Mouse (Mus musculus) intestine, embryonic 16.5 days (tissue): ENCODE results near the gene Bach1. TPM values are rescaled to one million over a fixed set of nuclear protein-coding genes. Genes with fewer than 3 reads are reported as not detected.

Source experiments
- ATAC-seq: fragments of 200-750 bp; cut with Nextera tagmentation; 2 replicates; pipeline ENCODE4 v1.8.0; 2017; ENCODE audit warnings: moderate TSS enrichment, moderate library complexity
- H3K27ac ChIP-seq: fragments of 300-500 bp; sonication (generic); 2 replicates; pipeline ENCODE4 v1.5.1; 2014; ENCODE audit warnings: mild to moderate bottlenecking, low read length
- H3K27me3 ChIP-seq: fragments of 300-500 bp; sonication (generic); replicated peaks from 2 replicates; pipeline ENCODE4 v1.6.1; 2014; ENCODE audit warnings: low read length, control low read depth, mixed read lengths; ENCODE audit not compliant: control insufficient read depth, insufficient read depth
- H3K36me3 ChIP-seq: fragments of 300-500 bp; sonication (generic); 2 replicates; pipeline ENCODE4 v1.6.1; 2014; ENCODE audit warnings: low read length, control low read depth; ENCODE audit not compliant: control insufficient read depth, insufficient read depth
- H3K4me1 ChIP-seq: fragments of 300-500 bp; sonication (generic); 2 replicates; pipeline ENCODE4 v1.6.1; 2014; ENCODE audit warnings: low read length, control low read depth, mixed read lengths; ENCODE audit not compliant: control insufficient read depth, insufficient read depth
- H3K4me2 ChIP-seq: fragments of 300-500 bp; sonication (generic); 2 replicates; pipeline ENCODE4 v1.6.1; 2014; ENCODE audit warnings: low read depth, low read length, control low read depth
- H3K4me3 ChIP-seq: fragments of 300-500 bp; sonication (generic); 2 replicates; pipeline ENCODE4 v1.5.1; 2014; ENCODE audit warnings: mild to moderate bottlenecking, low read length
- H3K9ac ChIP-seq: fragments of 300-500 bp; sonication (generic); 2 replicates; pipeline ENCODE4 v1.6.1; 2014; ENCODE audit warnings: low read depth, low read length
- H3K9me3 ChIP-seq: fragments of 300-500 bp; sonication (generic); 2 replicates; pipeline ENCODE4 v1.6.1; 2016; ENCODE audit warnings: low read length, control low read depth; ENCODE audit not compliant: control insufficient read depth
- WGBS: fragments of 180-500 bp; shearing (Covaris S2); extraction: QIAGEN DNeasy Blood & Tissue Kit; methylation state at CpG from one replicate; pipeline ENCODE4 v1.1.7; 2014; 5-methylcytosine and 5-hydroxymethylcytosine counted together
- polyA plus RNA-seq: library from polyadenylated mRNA; unstranded; fragments of >200 nt; fragmentation: Nextera tagmentation; extraction: Ambion mirVana; gene quantifications from 2 replicates; pipeline ENCODE4 v1.2.1, GENCODE M21; 2015

Bach1 gene
- polyA plus RNA-seq, 1 experiment from 2014 or later = 16.6 TPM

DNA sequence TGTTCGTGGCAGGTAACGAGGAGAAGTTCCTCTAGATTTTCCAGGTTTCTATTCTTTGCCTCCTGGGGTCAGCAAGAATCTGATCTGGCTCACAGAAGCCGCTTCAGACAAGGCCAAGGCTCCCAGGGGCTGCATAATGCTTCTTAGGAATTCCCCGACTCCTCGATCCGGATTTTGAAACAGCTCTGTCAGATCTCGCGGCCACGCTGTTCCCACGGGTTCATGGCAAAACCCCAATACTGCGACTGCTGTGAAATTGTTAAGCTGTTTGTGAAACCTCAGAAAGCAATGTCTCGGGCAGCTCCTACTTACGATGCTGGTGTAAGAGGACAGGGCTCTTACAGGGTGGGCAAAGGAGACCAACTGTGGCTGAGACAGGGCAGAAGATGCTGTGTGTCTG lies 53.7 kb downstream of the Bach1 start:
- Histone ChIP-seq H3K4me2 (no peak overlapping the region), H3K27ac (no peak overlapping the region), H3K27me3 (no peaks in the 10 kb centered on the region), H3K4me1 (no peaks in the 10 kb centered on the region), H3K9ac (no peak overlapping the region), H3K36me3 (no peaks in the 10 kb centered on the region), H3K9me3 (0 out of 2 replicates have a peak, but pooled peaks cover 5% of the 10 kb centered on the region), H3K4me3 (no peak overlapping the region)
- 71% methylated on average over 13 of the region's 13 CpGs for WGBS
- ATAC-seq = no peak

DNA sequence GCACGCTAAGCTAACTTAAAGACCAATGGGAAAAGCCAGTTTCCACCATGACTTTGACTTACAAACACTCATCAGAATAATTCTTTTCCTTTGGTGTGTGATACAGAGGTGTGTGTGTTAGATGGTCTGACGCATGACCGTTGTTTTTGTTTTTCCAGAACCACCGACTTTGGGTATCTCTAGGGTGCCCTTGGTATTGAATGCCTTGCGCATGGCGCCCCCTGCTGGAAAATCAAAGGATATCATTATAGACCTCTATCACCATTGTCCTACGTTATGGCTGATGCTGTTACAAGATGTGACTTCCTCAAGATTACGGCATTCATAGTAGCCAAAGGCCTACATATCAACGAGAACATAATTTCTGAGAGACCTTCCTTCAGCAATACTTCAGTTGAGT lies 56.1 kb downstream of the Bach1 start:
- Histone ChIP-seq H3K9ac (no peak overlapping the region), H3K4me1 (no peaks in the 10 kb centered on the region), H3K4me3 (no peak overlapping the region), H3K9me3 (no peaks in the 10 kb centered on the region), H3K36me3 (no peaks in the 10 kb centered on the region), H3K27ac (no peak overlapping the region), H3K27me3 (no peaks in the 10 kb centered on the region), H3K4me2 (no peak overlapping the region)
- 63% methylated on average over 9 of the region's 9 CpGs for WGBS
- 0 out of 2 replicates have a peak, but pooled peaks have one; percentile 16 for ATAC-seq

DNA sequence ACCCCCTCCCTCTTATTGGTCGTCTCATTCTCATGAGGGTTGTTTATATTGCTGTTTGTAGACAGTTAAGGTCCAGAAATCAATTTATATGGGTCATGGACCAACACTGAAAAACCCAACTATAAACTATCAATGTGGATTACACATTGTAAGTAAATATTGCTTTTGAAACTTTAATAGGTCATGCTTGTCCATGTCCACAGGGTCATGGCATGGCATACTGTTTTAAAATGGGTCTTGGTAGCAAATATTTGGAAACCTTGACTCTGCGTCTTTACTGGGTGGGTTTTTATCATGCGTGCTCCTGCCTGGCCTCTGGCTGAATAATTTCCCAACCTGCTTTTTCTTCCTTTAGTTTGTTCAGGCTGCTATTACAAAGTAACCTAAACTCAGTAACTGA lies 57.2 kb downstream of the Bach1 start:
- ATAC-seq = no peak
- WGBS = 78% methylated on average over 3 of the region's 3 CpGs

GRCm38 (mm10) chr16:87758016-87758415 lies 59.3 kb downstream of the Bach1 start:
- WGBS = 79% methylated on average over 11 of the region's 11 CpGs
- ATAC-seq = peak; percentile 93
- H3K9ac ChIP-seq = no peak overlapping the region

More for the DNA sequence above, 57.2 kb downstream of the Bach1 start:
- Histone ChIP-seq H3K4me1 (no peaks in the 10 kb centered on the region), H3K27me3 (no peaks in the 10 kb centered on the region), H3K9me3 (no peaks in the 10 kb centered on the region), H3K4me2 (no peak overlapping the region), H3K9ac (no peak overlapping the region), H3K4me3 (no peak overlapping the region), H3K36me3 (no peaks in the 10 kb centered on the region), H3K27ac (no peak overlapping the region)

DNA sequence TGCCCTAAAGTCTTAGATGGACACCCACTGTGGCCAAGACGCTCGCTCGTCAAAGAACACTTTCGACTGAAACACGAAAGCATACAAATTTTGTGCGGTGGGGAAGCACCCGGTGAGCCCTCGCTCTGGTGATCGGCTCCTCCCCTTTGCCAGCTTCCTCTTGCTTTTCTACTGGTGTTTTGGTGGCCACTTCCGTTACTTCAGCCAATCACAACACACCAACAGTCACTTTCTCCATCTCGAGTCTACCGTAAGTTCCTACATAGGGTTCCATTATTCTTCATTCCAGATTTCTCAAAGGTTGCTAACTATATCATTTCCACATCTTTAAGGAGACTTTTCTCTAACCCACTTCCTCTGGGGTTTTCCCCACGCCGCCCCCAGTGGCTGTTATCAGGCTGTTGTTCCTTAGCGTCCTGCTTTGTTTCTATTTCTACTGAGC lies 65.9 kb downstream of the Bach1 start:
- Histone ChIP-seq H3K27ac (no peak overlapping the region), H3K36me3 (no peaks in the 10 kb centered on the region), H3K27me3 (no peaks in the 10 kb centered on the region), H3K4me2 (no peak overlapping the region), H3K4me3 (no peak overlapping the region), H3K9me3 (no peaks in the 10 kb centered on the region), H3K4me1 (no peaks in the 10 kb centered on the region), H3K9ac (no peak overlapping the region)
- ATAC-seq = no peak
- WGBS = 93% methylated on average over 15 of the region's 15 CpGs

More at GRCm38 (mm10) chr16:87758016-87758415, 59.3 kb downstream of the Bach1 start:
- Histone ChIP-seq H3K27ac (no peak overlapping the region), H3K4me3 (no peak overlapping the region), H3K4me1 (no peaks in the 10 kb centered on the region), H3K9me3 (no peaks in the 10 kb centered on the region), H3K36me3 (no peaks in the 10 kb centered on the region), H3K4me2 (no peak overlapping the region), H3K27me3 (no peaks in the 10 kb centered on the region)

GRCm38 (mm10) chr16:87765984-87766383 lies 67.2 kb downstream of the Bach1 start:
- H3K9ac ChIP-seq = no peak overlapping the region
- no peaks in the 10 kb centered on the region for H3K36me3 ChIP-seq
- WGBS = 29% methylated on average over 8 of the region's 8 CpGs
- H3K4me2 ChIP-seq = peak overlapping the region; percentile 21; the same call in 1 of the 2 replicates
- peaks cover 2% of the 10 kb centered on the region; the same call in 1 of the 2 replicates for H3K4me1 ChIP-seq
- H3K27me3 ChIP-seq = no peaks in the 10 kb centered on the region
- no peak overlapping the region for H3K27ac ChIP-seq
- H3K4me3 ChIP-seq = no peak overlapping the region
- peak; percentile 23; the same call in 1 of the 2 replicates for ATAC-seq
- H3K9me3 ChIP-seq = no peaks in the 10 kb centered on the region

DNA sequence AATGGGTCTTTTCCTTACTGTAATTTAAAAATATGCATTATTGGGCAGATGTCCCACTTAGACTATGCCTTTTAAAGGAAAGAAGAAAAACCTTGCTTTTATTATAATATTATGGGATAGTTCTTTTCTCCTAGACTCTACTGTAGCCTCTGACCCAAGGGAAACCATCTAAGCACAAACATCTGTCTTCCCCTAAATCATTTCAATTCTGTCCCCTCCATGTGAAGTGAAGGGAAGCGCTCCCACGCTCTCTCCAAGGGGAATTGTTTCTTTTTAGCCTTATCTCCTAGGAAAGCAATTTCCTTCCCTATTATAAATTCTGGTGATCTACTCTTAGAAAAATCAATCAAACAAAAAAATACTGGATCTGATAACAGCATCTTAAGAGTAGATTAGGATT lies 71.8 kb downstream of the Bach1 start:
- Histone ChIP-seq H3K9me3 (no peaks in the 10 kb centered on the region), H3K36me3 (no peaks in the 10 kb centered on the region), H3K27me3 (no peaks in the 10 kb centered on the region), H3K4me3 (no peak overlapping the region), H3K4me2 (no peak overlapping the region), H3K9ac (no peak overlapping the region), H3K27ac (no peak overlapping the region), H3K4me1 (peaks cover 2% of the 10 kb centered on the region; the same call in 1 of the 2 replicates)
- WGBS = 70% methylated on average over 2 of the region's 2 CpGs
- no peak for ATAC-seq

GRCm38 (mm10) chr16:87771926-87772325 lies 73.2 kb downstream of the Bach1 start:
- H3K4me1 ChIP-seq = peaks cover 2% of the 10 kb centered on the region; the same call in 1 of the 2 replicates
- H3K27ac ChIP-seq = no peak overlapping the region
- no peaks in the 10 kb centered on the region for H3K9me3 ChIP-seq
- no peak overlapping the region for H3K9ac ChIP-seq
- H3K4me3 ChIP-seq = no peak overlapping the region
- no peaks in the 10 kb centered on the region for H3K36me3 ChIP-seq
- no peaks in the 10 kb centered on the region for H3K27me3 ChIP-seq
- 65% methylated on average over 4 of the region's 4 CpGs for WGBS
- H3K4me2 ChIP-seq = no peak overlapping the region
- ATAC-seq = peak; percentile 80

- Histone ChIP-seq H3K27ac (no peak overlapping the region), H3K9ac (no peak overlapping the region), H3K27me3 (no peaks in the 10 kb centered on the region), H3K4me3 (no peak overlapping the region), H3K36me3 (no peaks in the 10 kb centered on the region), H3K9me3 (no peaks in the 10 kb centered on the region), H3K4me2 (no peak overlapping the region), H3K4me1 (peaks cover 2% of the 10 kb centered on the region; the same call in 1 of the 2 replicates)
- WGBS = 62% methylated on average over 3 of the region's 3 CpGs
- no peak for ATAC-seq
Observed at GRCm38 (mm10) chr16:87774398-87774797, 75.7 kb downstream of the Bach1 start.

- 84% methylated on average over 4 of the region's 4 CpGs for WGBS
- H3K9me3 ChIP-seq = no peaks in the 10 kb centered on the region
Observed at GRCm38 (mm10) chr16:87777373-87777772, 78.6 kb downstream of the Bach1 start.

More at GRCm38 (mm10) chr16:87777373-87777772, 78.6 kb downstream of the Bach1 start:
- Histone ChIP-seq H3K27ac (no peak overlapping the region), H3K4me2 (no peak overlapping the region), H3K36me3 (no peaks in the 10 kb centered on the region), H3K9ac (no peak overlapping the region), H3K27me3 (no peaks in the 10 kb centered on the region), H3K4me1 (no peaks in the 10 kb centered on the region; the same call in 1 of the 2 replicates), H3K4me3 (no peak overlapping the region)
- ATAC-seq = no peak
